Comparison of ENCODE assay signal across 8 mouse cellular contexts in the genomic region with DNA sequence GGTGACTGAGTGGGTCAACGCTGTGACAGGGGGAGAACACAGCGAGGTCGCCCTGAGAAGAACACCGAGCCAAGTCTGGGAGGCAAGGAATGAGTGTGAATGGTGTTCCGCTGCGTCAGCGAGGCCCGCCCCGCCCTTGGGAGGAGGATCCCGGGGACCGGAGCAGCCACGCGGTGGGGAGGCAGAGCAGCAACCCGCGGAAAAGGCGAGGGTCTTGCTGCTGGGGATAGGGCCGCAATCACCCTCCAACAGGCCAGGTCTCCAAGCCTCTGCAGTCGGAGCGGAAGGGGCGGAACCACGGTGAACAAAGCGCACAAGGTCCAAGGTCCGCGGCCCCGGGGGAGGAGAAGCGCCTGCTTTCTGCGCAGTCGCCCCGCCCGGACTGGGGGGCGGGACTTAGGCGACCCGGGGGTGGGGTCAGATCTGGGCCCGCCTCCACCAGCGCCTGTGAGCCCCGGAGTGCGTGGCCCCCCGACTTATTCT. TPM values are rescaled to one million over a fixed set of nuclear protein-coding genes. Genes with fewer than 3 reads are reported as not detected.
DNase-seq lines count a peak whose midpoint lies in the region; ATAC-seq and TF ChIP-seq lines count a peak whose summit lies in the region.

A gene (plus strand): TSS at position 179 of the 483 bp plus-strand sequence.

- peak; percentile 89 for TF ChIP-seq POLR2A in bone marrow, adult 2 months (IDR thresholded peaks at IDR 0.05; ENCODE audit: borderline replicate concordance, control insufficient read depth, low read depth, low read length)

- H3K4me1 ChIP-seq in bone marrow, adult 2 months (ENCODE audit: control insufficient read depth, insufficient read depth, low read length) = peaks cover 18% of the 10 kb centered on the region
- H3K4me1 ChIP-seq in embryonic facial prominence, embryonic 15.5 days = peaks cover 47% of the 10 kb centered on the region
- H3K4me1 ChIP-seq in kidney, embryonic 14.5 days (ENCODE audit: control insufficient read depth, insufficient read depth, low read length) = peaks cover 8% of the 10 kb centered on the region; the same call in 1 of the 2 replicates
- peaks cover 29% of the 10 kb centered on the region for H3K4me1 ChIP-seq in limb, embryonic 15.5 days

- peak; percentile 93 for ATAC-seq in embryonic facial prominence, embryonic 15.5 days (ENCODE audit: insufficient number of reproducible peaks, low FRiP score, low TSS enrichment, low read depth)
- peak; percentile 94 for ATAC-seq in kidney, embryonic 14.5 days (ENCODE audit: low FRiP score, low TSS enrichment)
- peak; percentile 91 for ATAC-seq in limb, embryonic 15.5 days (ENCODE audit: insufficient number of reproducible peaks, low FRiP score, low TSS enrichment, low read depth)

- peak within 1 kb of the TSS; percentile 69 for H3K9ac ChIP-seq in embryonic facial prominence, embryonic 15.5 days
- H3K9ac ChIP-seq in kidney, embryonic 14.5 days (ENCODE audit: low read depth, low read length) = peak within 1 kb of the TSS; percentile 86
- H3K9ac ChIP-seq in limb, embryonic 15.5 days = peak within 1 kb of the TSS; percentile 71

- DNase-seq in 416B (ENCODE audit: low read depth) = peak; percentile 94
- DNase-seq in heart, adult 9 months (ENCODE audit: low spot score in 2 of 2) = peak; percentile 90 to 93
- DNase-seq in monocyte, adult 2 months (ENCODE audit: low read depth in 1 of 2, low spot score in 2 of 2) = peak; percentile 45 to 81
- DNase-seq in spleen, postnatal 36 days (ENCODE audit: low spot score in 2 of 2) = peak; percentile 88 to 92

- H3K27me3 ChIP-seq in embryonic facial prominence, embryonic 15.5 days = no peaks in the 10 kb centered on the region
- H3K27me3 ChIP-seq in kidney, embryonic 14.5 days (ENCODE audit: control insufficient read depth, insufficient read depth, low read length) = no peaks in the 10 kb centered on the region
- no peaks in the 10 kb centered on the region for H3K27me3 ChIP-seq in limb, embryonic 15.5 days

- H3K4me2 ChIP-seq in embryonic facial prominence, embryonic 15.5 days (replicated peaks) = peak within 1 kb of the TSS; percentile 80
- H3K4me2 ChIP-seq in kidney, embryonic 14.5 days (replicated peaks; ENCODE audit: low read depth, low read length) = peak within 1 kb of the TSS; percentile 82
- peak within 1 kb of the TSS; percentile 86 for H3K4me2 ChIP-seq in limb, embryonic 15.5 days

- no peaks in the 10 kb centered on the region for H3K9me3 ChIP-seq in embryonic facial prominence, embryonic 15.5 days (replicated peaks)
- H3K9me3 ChIP-seq in kidney, embryonic 14.5 days (ENCODE audit: control insufficient read depth, low read length) = no peaks in the 10 kb centered on the region
- no peaks in the 10 kb centered on the region for H3K9me3 ChIP-seq in limb, embryonic 15.5 days

- H3K27ac ChIP-seq in bone marrow, adult 2 months (ENCODE audit: control insufficient read depth, insufficient read depth, low read depth, low read length, poor library complexity) = peak within 1 kb of the TSS; percentile 82
- H3K27ac ChIP-seq in embryonic facial prominence, embryonic 15.5 days (replicated peaks) = peak within 1 kb of the TSS; percentile 97
- H3K27ac ChIP-seq in kidney, embryonic 14.5 days (ENCODE audit: low read depth, low read length) = peak within 1 kb of the TSS; percentile 97
- peak within 1 kb of the TSS; percentile 96 for H3K27ac ChIP-seq in limb, embryonic 15.5 days

- WGBS in bone marrow, adult 2 months = under 1% methylated on average over 38 of the region's 38 CpGs
- WGBS in embryonic facial prominence, embryonic 15.5 days = under 1% methylated on average over 37 of the region's 38 CpGs
- WGBS in kidney, embryonic 14.5 days = under 1% methylated on average over 38 of the region's 38 CpGs
- WGBS in limb, embryonic 15.5 days = under 1% methylated on average over 38 of the region's 38 CpGs

- H3K36me3 ChIP-seq in embryonic facial prominence, embryonic 15.5 days = peaks cover 34% of the 10 kb centered on the region
- peaks cover 32% of the 10 kb centered on the region for H3K36me3 ChIP-seq in kidney, embryonic 14.5 days (ENCODE audit: control insufficient read depth, insufficient read depth, low read length)
- H3K36me3 ChIP-seq in limb, embryonic 15.5 days = peaks cover 39% of the 10 kb centered on the region

- peak within 1 kb of the TSS; percentile 85 for H3K4me3 ChIP-seq in bone marrow, adult 2 months (replicated peaks; ENCODE audit: control insufficient read depth, low read depth, low read length)
- peak within 1 kb of the TSS; percentile 68 for H3K4me3 ChIP-seq in embryonic facial prominence, embryonic 15.5 days (replicated peaks)
- H3K4me3 ChIP-seq in kidney, embryonic 14.5 days (ENCODE audit: low read length) = peak within 1 kb of the TSS; percentile 80
- H3K4me3 ChIP-seq in limb, embryonic 15.5 days = peak within 1 kb of the TSS; percentile 73

- TF ChIP-seq CTCF in bone marrow, adult 2 months (IDR thresholded peaks at IDR 0.05; ENCODE audit: control insufficient read depth, insufficient read depth, low read length) = no peak

RNA-seq across cellular contexts. Expression of the gene that starts here (rescaled TPM):
- 38.3 and 50.9 TPM in 2 replicates for polyA plus RNA-seq in bone marrow, adult 2 months (2011; ENCODE audit: insufficient read depth, insufficient read length, low replicate concordance, missing spikeins)
- 126 and 148 TPM in 2 replicates for polyA plus RNA-seq in embryonic facial prominence, embryonic 15.5 days (2015; fragmentation: Nextera tagmentation; extraction: Ambion mirVana)
- polyA plus RNA-seq in kidney, embryonic 14.5 days (2014; fragmentation: Nextera tagmentation; extraction: Ambion mirVana) = 84.3 and 105 TPM in 2 replicates
- polyA plus RNA-seq in limb, embryonic 15.5 days (2015; fragmentation: Nextera tagmentation; extraction: Ambion mirVana) = 132 and 134 TPM in 2 replicates

Comparison
In these comparisons a context has a peak if more than half of its experiments do, and no peak if none do; other contexts are left out.
1. Peak in every context shown above with its lines: DNase-seq, ATAC-seq, H3K4me3 ChIP-seq and H3K27ac ChIP-seq.